Mouse (Mus musculus) C2C12 (cell line): ENCODE data around the gene Saa1.

Source experiments
- CEBPB ChIP-seq: IDR thresholded peaks from one replicate; pipeline ENCODE4 v1.6.1; 2011; ENCODE audit warnings: low read depth, mild to moderate bottlenecking, control low read depth, moderate library complexity
- CTCF ChIP-seq: IDR thresholded peaks from one replicate; pipeline ENCODE4 v1.5.1; 2011; ENCODE audit not compliant: control insufficient read depth, insufficient read depth, insufficient read length
- FOSL1 ChIP-seq: IDR thresholded peaks from one replicate; pipeline ENCODE4 v1.8.0; 2011; ENCODE audit warnings: mild to moderate bottlenecking, low read length; ENCODE audit not compliant: poor library complexity, insufficient read depth, severe bottlenecking
- MAX ChIP-seq: IDR thresholded peaks from one replicate; pipeline ENCODE4 v1.6.1; 2011; ENCODE audit warnings: mild to moderate bottlenecking, control low read depth
- MYOD1 ChIP-seq: IDR thresholded peaks from one replicate; pipeline ENCODE4 v1.6.1; 2011; ENCODE audit warnings: low read depth; ENCODE audit not compliant: control insufficient read depth, insufficient read length
- USF1 ChIP-seq: IDR thresholded peaks from one replicate; pipeline ENCODE4 v1.6.1; 2011; ENCODE audit warnings: low read depth, mild to moderate bottlenecking, control low read depth, moderate library complexity

GRCm38 (mm10) chr7:46732458-46732857 lies 10.3 kb downstream of the Saa1 start, which contains the start of gene Saa4:
- TF ChIP-seq CTCF (no peak), USF1 (no peak), MYOD1 (no peak), CEBPB (no peak), MAX (no peak), FOSL1 (no peak)
